Mouse (Mus musculus) testis, adult 2 months (tissue): ENCODE results near the gene Abcc5.

ENCODE experiments used
- CTCF ChIP-seq: fragments of 200-500 bp; IDR thresholded peaks from 2 replicates; pipeline ENCODE4 v1.5.1; 2012; ENCODE audit warnings: low read depth, mild to moderate bottlenecking, inconsistent platforms, low read length, moderate library complexity; ENCODE audit not compliant: control insufficient read depth, insufficient read depth, insufficient replicate concordance
- POLR2A ChIP-seq: fragments of 200-500 bp; IDR thresholded peaks from 2 replicates; pipeline ENCODE4 v1.6.1; 2012; ENCODE audit warnings: low read depth, mild to moderate bottlenecking, inconsistent platforms, low read length, moderate library complexity; ENCODE audit not compliant: control insufficient read depth

DNA sequence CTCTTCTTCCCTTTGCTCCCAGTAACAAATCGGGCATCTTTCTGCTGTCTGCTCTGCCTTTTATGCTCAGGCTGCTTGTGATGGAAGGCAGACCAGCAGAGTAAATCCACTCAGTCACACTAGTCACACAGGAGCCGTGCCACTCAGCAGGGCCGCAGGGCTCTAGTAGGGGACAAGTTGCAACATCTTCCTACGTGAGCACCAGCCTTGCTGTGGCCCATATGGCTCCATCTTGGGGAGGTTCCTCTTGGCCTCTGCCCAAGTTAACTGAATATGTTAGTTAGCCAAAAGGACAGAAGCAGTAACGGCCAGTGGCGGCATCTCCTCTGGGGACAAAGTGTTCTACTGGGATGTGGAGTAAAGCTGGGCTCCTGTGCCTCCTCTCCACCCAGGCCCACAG lies 109.4 kb downstream of the Abcc5 start:
- TF ChIP-seq CTCF = no peak
- no peak for TF ChIP-seq POLR2A
